Mouse (Mus musculus) brown adipose tissue, adult 24 weeks (tissue): Measurements from ENCODE around the gene Fkbp4. TPM values are rescaled to one million over a fixed set of nuclear protein-coding genes. Genes with fewer than 3 reads are reported as not detected.
A peak's percentile ranks its signal among the peaks of the same experiment; 100 is the strongest.

Experiments
- H3K27ac ChIP-seq: fragments of 200-500 bp; replicated peaks from 2 replicates; pipeline ENCODE4 v1.5.1; 2012; ENCODE audit warnings: low read depth, mild to moderate bottlenecking, low read length
- H3K4me1 ChIP-seq: fragments of 200-500 bp; 2 replicates; pipeline ENCODE4 v1.6.1; 2012; ENCODE audit warnings: low read length, mixed read lengths; ENCODE audit not compliant: control insufficient read depth, insufficient read depth, insufficient read length
- H3K4me3 ChIP-seq: fragments of 200-500 bp; 2 replicates; pipeline ENCODE4 v1.5.1; 2012; ENCODE audit warnings: low read depth, mild to moderate bottlenecking, low read length, moderate library complexity; ENCODE audit not compliant: insufficient read depth
- polyA plus RNA-seq: library from polyadenylated mRNA; stranded (reverse); fragments of >200 nt; gene quantifications from 2 replicates; pipeline ENCODE4 v1.2.4, GENCODE M21; 2012; ENCODE audit not compliant: missing spikeins, insufficient read depth, insufficient read length

The Fkbp4 gene
- polyA plus RNA-seq, 1 experiment = 90.5 TPM

DNA sequence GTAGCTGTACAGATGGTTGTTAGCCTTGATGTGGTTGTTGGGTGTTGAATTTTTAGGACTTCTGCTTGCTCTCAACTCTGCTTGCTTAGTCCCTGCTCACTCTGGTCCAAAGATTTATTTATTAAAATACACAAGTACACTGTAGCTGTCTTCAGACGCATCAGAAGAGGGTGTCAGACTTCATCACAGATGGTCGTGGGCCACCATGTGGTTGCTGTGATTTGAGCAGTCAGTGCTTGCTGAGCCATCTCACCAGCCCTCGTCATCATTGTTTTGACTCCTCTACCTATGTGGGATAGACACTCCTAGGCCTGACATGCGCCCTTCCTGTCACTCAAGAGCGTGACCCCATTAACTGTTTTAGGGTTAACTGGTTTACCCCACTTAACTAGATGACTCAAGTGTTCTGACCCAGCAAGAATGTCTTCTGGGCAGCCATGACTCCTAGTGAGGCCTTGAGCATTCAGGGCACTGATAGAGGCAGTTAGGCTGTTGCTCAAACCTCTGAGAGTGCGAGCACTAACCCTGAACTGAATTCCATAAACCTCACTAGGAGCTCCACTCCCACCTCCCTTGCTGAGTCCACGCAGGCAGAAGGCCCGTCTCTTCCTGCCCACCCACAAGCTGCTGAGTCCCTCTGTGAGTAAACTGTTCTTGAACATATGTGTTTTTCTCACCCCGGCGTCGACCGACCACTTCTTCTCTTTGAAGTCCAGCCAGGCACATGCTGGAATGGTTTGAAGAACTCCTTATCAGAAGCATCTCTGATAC, 17.5 kb upstream of the Fkbp4 start:
- Histone ChIP-seq H3K4me3 (no peak overlapping the region), H3K4me1 (no peaks in the 10 kb centered on the region), H3K27ac (no peak overlapping the region)

DNA sequence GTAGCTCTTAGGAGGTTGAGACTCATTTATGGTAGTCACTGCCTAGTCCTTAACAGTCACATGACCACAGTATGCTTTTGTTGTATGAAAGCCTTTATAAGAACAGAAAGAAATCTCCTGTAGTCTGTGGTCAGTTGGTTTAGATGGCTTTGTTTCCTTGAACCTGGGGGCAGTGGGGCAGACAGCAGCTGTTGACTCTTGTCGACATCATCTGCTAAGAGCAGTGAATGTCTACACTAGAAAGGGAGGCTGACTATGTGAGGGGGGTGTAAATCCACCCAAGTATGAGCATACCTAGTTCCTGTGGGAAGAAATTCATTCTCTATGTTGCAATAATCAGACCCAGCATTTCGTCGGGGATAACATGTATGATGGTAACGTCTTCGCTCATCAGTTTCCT, 8.6 kb upstream of the Fkbp4 start:
- Histone ChIP-seq H3K4me1 (no peaks in the 10 kb centered on the region), H3K27ac (no peak overlapping the region), H3K4me3 (no peak overlapping the region)

DNA sequence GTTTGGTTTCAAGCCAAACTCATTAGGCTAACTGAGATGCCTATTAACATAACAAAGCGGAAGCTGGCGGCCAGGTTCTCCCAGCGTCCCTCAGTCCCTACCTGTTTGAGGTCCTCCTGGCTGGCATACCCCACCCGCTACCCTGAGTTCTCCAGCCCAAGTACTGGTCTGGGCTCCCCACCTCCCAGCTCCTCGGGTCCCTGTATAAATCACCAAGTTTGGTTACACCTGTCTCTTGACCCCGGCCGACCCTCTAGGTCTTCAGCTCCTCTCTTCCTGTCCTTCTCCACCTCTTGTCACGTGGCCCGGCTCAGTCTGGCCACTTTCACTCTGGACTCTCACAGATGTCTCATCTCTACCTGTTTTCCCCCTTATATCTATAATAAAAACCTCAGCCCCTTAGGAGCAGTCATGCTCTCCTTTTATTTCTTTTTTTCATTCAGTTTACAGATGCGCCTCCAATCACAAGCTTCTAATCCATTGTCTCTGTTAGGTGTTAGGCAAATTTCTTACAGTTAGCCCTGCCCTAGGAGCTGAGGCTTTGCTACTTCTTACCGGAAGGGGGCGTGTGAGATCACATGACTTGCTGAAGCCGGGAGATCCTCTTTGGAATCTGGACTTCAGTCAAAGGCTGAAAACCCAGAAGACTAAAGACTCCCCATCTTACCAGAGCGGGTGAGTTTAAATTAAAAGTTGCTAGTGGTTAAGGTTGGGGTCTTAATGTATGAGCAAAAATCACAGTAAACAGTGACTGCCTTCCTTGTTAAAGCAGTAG, 7.5 kb upstream of the Fkbp4 start:
- H3K4me3 ChIP-seq = no peak overlapping the region
- no peak overlapping the region for H3K27ac ChIP-seq
- no peaks in the 10 kb centered on the region for H3K4me1 ChIP-seq

DNA sequence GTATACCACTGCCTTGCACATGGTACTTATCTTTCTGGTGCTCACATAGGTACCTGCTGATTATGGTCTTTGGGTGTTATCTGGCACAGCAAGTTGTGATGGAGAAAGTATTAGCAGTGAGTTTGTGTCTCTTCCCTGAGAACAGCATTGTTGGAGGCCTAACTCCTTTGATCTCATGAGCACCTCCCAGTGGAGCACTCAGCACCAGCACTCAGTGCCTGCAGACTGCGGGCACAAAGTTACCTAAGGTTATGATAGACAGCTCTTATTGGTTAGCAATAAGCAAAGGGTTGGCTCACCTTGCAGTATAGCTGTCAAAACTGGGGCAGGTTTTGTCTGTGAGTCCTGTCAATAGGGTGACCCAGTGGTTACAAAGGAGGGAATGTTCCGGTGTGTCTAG, 1.8 kb upstream of the Fkbp4 start:
- Histone ChIP-seq H3K4me1 (peaks cover 12% of the 10 kb centered on the region), H3K4me3 (no peak overlapping the region), H3K27ac (no peak overlapping the region)

DNA sequence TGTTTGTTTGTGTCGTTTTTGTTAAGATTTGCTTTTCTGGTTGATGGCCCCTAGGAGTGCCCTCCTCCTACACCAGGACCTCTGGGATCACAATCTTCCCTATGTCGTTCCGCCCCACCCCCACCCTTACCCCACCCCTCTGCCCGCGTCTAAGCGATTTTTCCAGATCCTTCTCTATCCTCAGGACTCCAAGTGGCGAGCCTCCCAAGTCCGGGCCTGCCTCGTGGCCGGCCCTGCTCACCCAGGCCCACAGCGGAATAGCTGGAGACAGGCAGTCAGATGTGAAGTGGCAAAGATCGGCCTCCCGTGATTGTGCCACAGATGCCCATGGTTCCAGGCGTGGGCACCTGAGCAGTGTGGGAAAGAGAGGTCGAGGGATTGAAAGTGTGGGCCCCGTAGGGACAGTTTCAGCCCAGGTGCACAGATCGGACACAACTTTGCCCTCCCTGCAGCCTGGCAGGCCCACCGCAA, 429 bp upstream of the Fkbp4 start:
- peak overlapping the region; percentile 73 for H3K4me3 ChIP-seq
- H3K27ac ChIP-seq = peak overlapping the region; percentile 97
- peaks cover 12% of the 10 kb centered on the region for H3K4me1 ChIP-seq

DNA sequence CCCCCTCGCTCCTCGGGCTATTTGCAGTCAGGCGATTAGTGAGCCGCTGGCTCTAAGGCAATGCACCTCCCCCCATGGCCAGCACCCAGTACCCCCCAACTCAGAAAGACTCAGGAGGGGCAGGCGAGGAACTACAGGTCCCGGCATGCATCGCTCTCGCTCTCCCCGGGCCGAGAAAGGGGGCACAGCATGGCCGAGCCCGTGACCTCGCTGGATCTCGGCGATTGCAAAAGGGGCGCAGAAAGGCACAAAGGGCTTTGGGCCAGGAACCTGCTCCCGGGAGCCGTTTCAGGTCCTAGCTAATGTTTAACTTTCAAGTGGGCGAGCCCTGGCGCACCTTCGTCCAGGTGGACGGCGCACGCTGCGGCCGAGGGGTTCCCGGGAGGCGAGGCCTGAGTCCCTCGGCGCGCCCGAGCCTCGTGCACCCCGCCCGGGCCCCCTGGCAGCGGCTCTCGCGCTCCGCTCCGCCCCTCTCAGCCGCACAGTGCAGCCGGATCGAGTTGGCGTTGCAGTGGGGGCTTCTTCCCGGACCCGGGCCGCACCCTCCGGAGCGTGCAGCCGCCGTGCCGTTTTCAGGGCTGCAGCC, 653 bp downstream of the Fkbp4 start:
- H3K4me3 ChIP-seq = peak overlapping the region; percentile 97
- H3K4me1 ChIP-seq = peaks cover 16% of the 10 kb centered on the region
- peak overlapping the region; percentile 55 for H3K27ac ChIP-seq

DNA sequence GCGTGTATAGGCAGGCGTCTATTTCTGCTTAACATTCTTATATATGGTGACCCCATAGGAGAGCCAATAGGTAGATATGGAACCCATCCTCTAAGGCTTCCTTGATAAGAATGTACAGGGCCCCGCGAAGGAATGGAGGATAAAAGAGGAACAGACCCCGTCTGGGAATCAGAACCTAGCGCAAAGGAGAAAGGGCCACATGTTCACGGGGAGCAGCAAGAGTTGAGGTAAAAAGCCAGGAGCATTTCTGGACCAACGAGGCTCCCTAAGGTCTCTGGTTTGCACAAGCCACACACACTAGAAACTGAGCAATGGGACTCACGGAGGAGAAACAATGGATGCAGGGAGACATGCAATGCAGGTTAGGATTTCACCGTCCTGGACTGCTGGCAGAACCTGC, 1.2 kb downstream of the Fkbp4 start:
- Histone ChIP-seq H3K27ac (no peak overlapping the region), H3K4me3 (peak overlapping the region; percentile 97), H3K4me1 (peaks cover 20% of the 10 kb centered on the region)

DNA sequence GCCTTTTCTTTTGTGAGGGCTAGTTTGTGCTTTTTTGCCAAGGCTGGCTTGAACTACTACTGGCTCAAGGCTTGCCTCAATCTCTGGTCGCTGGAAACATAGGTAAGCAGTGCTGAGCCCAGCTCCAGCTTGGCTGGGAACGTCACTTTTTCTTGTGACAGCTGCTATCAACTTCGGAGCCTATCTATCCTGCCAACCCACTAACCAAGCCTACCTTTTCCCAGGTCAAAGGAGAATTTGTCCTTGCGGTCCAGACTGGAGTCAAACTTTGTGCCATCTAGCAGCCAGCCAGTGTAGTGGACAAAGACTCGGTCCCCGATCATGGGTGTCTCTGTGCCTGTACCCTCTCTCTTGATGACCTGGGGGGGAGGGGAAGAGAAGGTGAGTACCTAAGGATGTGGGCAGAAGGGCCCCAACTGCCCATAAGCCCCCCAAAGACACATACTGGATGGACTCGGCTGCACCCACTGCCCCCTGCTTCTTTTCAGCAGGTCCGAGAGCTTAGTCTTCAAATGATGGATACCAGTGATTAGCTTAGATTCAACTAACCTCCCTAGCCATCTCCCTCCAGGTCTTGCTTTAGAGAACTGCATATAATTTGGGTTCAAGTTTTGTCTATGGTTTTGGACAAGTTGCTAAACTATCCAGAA, 2.0 kb downstream of the Fkbp4 start:
- no peak overlapping the region for H3K4me3 ChIP-seq
- H3K27ac ChIP-seq = no peak overlapping the region
- peaks cover 20% of the 10 kb centered on the region for H3K4me1 ChIP-seq

DNA sequence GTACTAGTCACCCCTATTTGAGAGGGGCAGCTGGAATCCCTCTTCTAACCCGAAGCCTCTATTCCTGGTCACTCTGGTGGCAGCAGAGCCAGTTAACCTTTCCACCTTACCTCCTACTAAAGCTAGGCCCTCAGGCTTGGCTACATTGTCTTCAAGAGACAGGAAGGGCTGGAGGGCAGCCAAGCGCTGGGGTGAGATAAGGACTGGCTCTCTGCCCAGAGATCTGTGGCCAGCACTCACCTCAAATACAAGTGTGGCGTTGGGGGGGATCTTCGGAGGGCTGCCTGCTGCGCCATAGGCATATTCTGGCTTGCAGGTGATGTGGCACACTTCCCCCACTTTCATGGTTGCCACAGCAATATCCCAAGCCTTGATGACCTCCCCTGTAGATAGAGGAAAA, 3.0 kb downstream of the Fkbp4 start:
- peaks cover 20% of the 10 kb centered on the region for H3K4me1 ChIP-seq

DNA sequence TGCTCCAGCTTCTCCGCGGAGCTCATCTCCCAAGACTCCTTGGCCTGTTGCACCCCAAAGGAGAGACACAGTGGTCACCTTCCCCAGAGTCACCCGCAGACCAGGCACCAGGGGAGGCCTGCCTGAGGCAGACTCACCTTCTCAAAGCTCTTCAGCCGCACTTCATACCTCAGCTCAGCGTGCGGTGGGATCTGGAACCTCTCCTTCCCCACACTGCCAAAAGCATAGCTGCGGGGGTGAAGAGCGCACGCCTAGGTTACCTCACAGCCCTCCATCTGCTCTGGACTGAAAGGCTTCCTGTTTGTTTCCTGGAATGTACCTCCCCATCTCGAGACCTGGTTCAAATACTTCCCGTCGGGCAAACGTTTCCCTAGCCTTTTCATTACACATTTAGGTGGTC, 4.9 kb downstream of the Fkbp4 start:
- H3K27ac ChIP-seq = no peak overlapping the region
- H3K4me1 ChIP-seq = peaks cover 17% of the 10 kb centered on the region
- H3K4me3 ChIP-seq = no peak overlapping the region

More for the DNA sequence above, 3.0 kb downstream of the Fkbp4 start:
- no peak overlapping the region for H3K4me3 ChIP-seq
- H3K27ac ChIP-seq = no peak overlapping the region; the same call in 1 of the 2 replicates

DNA sequence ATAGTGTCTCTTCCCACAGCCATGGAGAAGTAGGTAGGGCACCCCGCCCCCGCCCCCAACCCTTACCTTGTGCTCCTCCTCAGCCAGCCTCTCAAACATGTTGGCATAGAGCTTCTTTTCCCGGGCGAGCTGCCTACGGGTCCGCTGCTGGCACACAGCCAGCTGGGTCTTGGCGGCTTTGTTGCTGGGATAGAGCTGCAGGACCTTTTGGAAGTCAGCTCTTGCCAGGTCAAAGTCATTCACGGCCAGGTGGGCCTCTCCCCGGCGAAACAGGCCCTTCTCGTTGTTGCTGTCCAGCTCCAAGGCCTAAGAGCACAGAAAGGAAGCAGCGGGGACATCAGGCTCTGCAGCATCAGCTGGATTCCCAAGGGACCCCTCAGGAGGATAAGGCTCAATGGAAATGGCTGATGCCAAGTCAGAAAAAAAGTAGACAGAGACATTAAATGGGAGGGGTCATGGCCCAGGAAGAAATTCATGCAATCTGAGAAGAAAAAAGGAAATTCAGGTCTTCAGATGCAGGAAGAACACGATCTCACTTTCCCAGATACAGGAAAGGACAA, 6.0 kb downstream of the Fkbp4 start:
- Histone ChIP-seq H3K4me3 (no peak overlapping the region), H3K4me1 (peaks cover 17% of the 10 kb centered on the region), H3K27ac (no peak overlapping the region)

DNA sequence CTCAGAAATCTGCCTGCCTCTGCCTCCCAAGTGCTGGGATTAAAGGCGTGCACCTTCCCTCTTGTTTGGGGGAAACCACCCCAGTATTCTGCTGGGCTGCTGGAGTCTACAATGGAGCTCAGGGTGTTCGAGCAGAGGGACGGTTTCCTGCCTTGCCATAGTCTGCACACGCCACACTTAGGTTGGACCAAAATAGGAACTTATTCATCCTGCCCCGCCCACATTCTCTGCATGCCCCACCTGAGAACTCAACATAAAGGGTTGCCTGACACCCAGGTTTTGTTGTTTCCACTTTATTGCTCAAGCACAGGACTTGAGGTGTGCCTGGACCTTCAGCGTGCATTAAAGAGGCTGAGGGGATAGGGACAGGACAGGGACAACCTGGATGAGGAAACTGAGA, 8.7 kb downstream of the Fkbp4 start:
- Histone ChIP-seq H3K4me1 (peaks cover 8% of the 10 kb centered on the region), H3K27ac (no peak overlapping the region), H3K4me3 (no peak overlapping the region)

DNA sequence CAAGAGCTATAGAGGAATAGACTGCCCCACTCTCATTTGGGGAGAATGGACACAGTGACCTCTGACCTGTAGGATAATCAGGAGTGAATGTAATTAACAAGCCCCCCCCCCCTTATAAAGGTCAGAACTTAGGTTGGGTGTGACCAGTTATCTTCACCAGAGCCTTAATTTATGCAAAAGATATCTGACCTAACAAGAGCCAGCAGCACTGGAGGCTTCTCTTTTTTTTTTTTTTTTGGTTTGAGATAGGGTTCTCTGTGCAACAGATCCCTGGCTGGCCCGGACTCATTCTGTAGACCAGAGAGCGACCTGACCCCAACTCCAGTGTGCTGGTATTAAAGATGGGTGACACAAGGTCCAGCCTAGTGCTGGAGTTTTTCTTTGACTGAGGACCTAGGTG, 9.2 kb downstream of the Fkbp4 start:
- peaks cover 8% of the 10 kb centered on the region for H3K4me1 ChIP-seq
- no peak overlapping the region for H3K27ac ChIP-seq
- H3K4me3 ChIP-seq = no peak overlapping the region

DNA sequence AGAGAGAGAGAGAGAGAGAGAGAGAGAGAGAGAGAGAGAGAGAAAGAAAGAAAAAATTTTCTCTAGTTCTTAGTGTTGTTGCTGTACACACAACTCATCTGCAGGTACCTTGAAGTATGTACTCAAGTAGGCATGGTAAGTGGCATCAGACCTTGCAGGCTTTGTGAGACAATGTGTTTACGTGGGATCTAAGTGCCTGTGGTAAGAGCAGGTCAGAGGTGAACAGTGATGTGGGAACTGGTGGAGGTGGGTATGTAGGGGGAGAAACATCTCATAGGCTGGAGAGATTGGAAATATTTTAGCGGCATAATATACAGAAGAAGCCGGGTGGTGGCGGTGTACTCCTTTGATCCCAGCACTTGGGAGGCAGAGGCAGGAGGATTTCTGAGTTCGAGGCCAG, 10.9 kb downstream of the Fkbp4 start:
- Histone ChIP-seq H3K27ac (no peak overlapping the region), H3K4me3 (no peak overlapping the region), H3K4me1 (peaks cover 4% of the 10 kb centered on the region; the same call in 1 of the 2 replicates)

DNA sequence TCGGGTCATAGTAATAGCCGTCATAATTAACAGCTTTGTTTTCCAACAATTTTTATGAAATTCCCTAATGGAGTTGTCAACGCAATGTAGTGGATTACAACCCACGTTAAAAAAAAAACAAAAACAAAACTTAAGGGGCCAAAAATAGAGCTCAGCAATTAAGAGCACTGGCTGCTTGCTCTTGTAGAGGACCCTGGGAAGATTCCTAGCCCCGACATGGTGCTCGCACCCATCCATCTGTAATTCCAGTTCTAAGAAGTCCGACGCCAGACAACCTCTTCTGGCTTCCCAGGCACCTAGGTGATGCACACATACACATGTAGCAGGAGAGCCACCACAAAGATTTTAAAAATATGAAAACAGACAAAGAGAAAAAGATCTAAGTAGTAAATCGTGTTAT, 13.4 kb downstream of the Fkbp4 start:
- Histone ChIP-seq H3K4me3 (peak overlapping the region; percentile 81), H3K27ac (peak overlapping the region; percentile 99; the same call in 1 of the 2 replicates), H3K4me1 (0 out of 2 replicates have a peak, but pooled peaks cover 2% of the 10 kb centered on the region)
